Mouse (Mus musculus): Measurements from ENCODE around the gene Pou5f1. TPM values are rescaled to one million over a fixed set of nuclear protein-coding genes. Genes with fewer than 3 reads are reported as not detected.

Gene Pou5f1
- polyA plus RNA-seq, 1 experiment from 2014 or later, result not detected

- Histone ChIP-seq H3K4me3 (peak overlapping the region; percentile 73), H3K4me2 (peak overlapping the region; percentile 90), H3K27me3 (replicated peaks) (no peaks in the 10 kb centered on the region), H3K36me3 (peaks cover 44% of the 10 kb centered on the region), H3K27ac (peak overlapping the region; percentile 18; the same call in 1 of the 2 replicates), H3K4me1 (peaks cover 37% of the 10 kb centered on the region), H3K9me3 (replicated peaks) (no peaks in the 10 kb centered on the region), H3K9ac (peak overlapping the region; percentile 79)
- ATAC-seq, result no peak
- WGBS (ENCODE audit: insufficient replicate concordance), result 11% methylated on average over 25 of the region's 25 CpGs
These were observed 10.3 kb downstream of the Pou5f1 start for GRCm38 (mm10) chr17:35515911-35516640.

DNA sequence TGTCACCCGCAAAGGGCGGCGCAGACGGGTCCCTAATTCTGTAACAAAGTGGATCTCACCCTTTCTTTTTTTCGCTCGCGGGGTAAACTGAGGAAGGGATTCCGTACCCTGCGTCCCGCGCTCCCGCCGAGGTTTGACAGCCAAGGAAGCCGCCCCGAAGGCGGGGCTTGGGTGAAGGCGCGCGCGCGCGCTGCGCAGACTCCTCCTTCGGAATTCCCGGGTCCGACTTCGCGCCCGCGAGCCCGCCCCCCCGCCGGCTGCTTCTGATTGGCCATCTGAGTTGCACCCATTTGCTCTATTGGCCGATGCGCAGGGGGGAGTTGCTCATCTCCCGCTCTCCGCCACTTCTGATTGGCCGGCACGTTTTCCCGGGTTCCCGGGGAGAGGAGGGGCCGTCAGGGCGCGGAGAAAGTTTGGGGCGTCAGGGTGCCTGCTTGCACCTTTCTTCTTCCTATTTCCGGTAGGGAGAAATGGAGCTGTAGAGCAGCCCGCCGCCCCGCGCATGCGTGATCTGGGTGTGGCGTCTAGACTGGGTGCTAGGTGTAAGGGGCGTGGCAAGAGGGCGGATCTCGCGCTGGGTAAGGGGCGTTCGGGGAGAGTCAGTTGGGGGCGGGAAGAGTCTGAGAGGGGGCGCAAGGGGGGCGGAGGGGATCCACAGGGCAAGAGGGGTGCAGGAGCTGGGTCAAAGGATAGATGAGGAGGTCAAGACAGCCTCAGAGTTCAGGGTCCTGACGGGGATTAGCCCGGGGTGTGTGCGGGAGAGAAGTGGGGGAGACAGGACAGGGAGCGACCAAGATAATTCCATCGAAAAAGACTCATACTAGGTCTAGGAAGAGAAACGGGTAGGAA lies 11.1 kb downstream of the Pou5f1 start, which contains the start of the genes Tcf19 and Cchcr1:
Gene Tcf19, minus strand, starts transcription at position 173 of the 849 bp plus-strand sequence.
Gene Cchcr1, plus strand, starts transcription at position 449 of the 849 bp plus-strand sequence.
- Histone ChIP-seq H3K9me3 (replicated peaks) (no peaks in the 10 kb centered on the region), H3K9ac (peak within 1 kb of the TSS; percentile 79), H3K27me3 (replicated peaks) (no peaks in the 10 kb centered on the region), H3K4me1 (peaks cover 37% of the 10 kb centered on the region), H3K4me3 (peak within 1 kb of the TSS; percentile 73), H3K36me3 (peaks cover 50% of the 10 kb centered on the region), H3K4me2 (peak within 1 kb of the TSS; percentile 90), H3K27ac (peak within 1 kb of the TSS; percentile 81)
- ATAC-seq, result peak; percentile 95
- WGBS (ENCODE audit: insufficient replicate concordance), result under 1% methylated on average over 66 of the region's 67 CpGs

DNA sequence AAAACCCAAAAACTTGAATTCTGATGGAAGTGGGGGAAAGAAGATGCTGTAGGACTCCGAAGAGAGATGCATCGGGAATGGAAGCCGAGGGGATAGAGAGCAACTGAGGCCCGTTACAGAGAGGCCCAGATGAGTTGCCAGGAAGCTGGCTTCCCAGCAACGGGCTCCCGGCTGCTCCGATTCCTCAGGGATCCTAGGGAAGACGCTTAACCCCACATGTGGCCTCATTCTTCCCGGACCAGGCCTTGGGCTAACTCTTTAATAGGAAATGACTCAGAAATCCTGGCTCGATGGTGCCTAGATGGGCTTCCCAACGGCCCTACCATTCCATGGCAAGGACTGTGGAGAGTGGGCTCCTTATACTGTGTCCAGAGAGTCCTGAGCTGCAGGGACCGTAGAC lies 11.7 kb downstream of the Pou5f1 start:
- peaks cover 50% of the 10 kb centered on the region for H3K36me3 ChIP-seq
- peak overlapping the region; percentile 78 for H3K9ac ChIP-seq
- peak overlapping the region; percentile 73 for H3K4me3 ChIP-seq
- 16% methylated on average over 12 of the region's 12 CpGs for WGBS (ENCODE audit: insufficient replicate concordance)
- H3K27ac ChIP-seq, result peak overlapping the region; percentile 81
- H3K4me1 ChIP-seq, result peaks cover 37% of the 10 kb centered on the region
- no peaks in the 10 kb centered on the region for H3K27me3 ChIP-seq (replicated peaks)
- no peaks in the 10 kb centered on the region for H3K9me3 ChIP-seq (replicated peaks)
- ATAC-seq, result no peak
- H3K4me2 ChIP-seq, result peak overlapping the region; percentile 90

- Histone ChIP-seq H3K36me3 (peaks cover 84% of the 10 kb centered on the region), H3K4me3 (no peak overlapping the region), H3K27me3 (replicated peaks) (no peaks in the 10 kb centered on the region), H3K4me1 (no peaks in the 10 kb centered on the region), H3K9ac (no peak overlapping the region), H3K4me2 (no peak overlapping the region), H3K9me3 (replicated peaks) (no peaks in the 10 kb centered on the region), H3K27ac (no peak overlapping the region)
- ATAC-seq, result no peak
- 80% methylated on average over 9 of the region's 9 CpGs for WGBS (ENCODE audit: insufficient replicate concordance)
These were observed 18.5 kb downstream of the Pou5f1 start for GRCm38 (mm10) chr17:35524354-35524753.

DNA sequence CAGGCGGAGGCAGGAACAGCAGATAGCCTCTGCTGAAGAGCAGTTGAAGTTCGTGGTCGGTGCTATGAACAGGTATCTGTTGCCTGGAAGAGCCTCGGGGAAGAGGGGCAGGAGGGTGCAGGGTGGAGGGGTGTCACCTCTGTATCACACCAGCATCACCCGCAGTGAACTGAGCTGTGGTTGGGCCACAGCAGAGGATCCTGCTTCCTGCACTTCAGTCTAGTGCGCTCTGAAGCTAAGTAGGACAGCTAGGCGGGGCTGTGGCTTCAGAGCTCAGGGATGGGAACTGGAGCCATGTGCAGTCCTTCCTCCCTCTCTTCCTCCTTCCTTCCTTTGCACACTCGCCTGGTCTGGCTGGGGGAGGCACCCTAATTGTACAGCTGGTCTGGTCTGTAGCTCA lies 20.8 kb downstream of the Pou5f1 start:
- no peaks in the 10 kb centered on the region for H3K9me3 ChIP-seq (replicated peaks)
- no peak overlapping the region for H3K4me2 ChIP-seq
- H3K4me1 ChIP-seq, result no peaks in the 10 kb centered on the region
- peaks cover 84% of the 10 kb centered on the region for H3K36me3 ChIP-seq
- no peak overlapping the region for H3K4me3 ChIP-seq
- H3K27me3 ChIP-seq (replicated peaks), result no peaks in the 10 kb centered on the region
- WGBS (ENCODE audit: insufficient replicate concordance), result 40% methylated on average over 8 of the region's 8 CpGs
- no peak for ATAC-seq
- H3K27ac ChIP-seq, result no peak overlapping the region
- no peak overlapping the region for H3K9ac ChIP-seq

- Histone ChIP-seq H3K27ac (no peak overlapping the region), H3K9ac (no peak overlapping the region), H3K4me3 (no peak overlapping the region), H3K9me3 (replicated peaks) (no peaks in the 10 kb centered on the region), H3K4me1 (no peaks in the 10 kb centered on the region), H3K36me3 (peaks cover 34% of the 10 kb centered on the region), H3K4me2 (no peak overlapping the region), H3K27me3 (replicated peaks) (peaks cover 14% of the 10 kb centered on the region)
- 5% methylated on average over 3 of the region's 3 CpGs for WGBS (ENCODE audit: insufficient replicate concordance)
- no peak for ATAC-seq
These were observed 26.5 kb downstream of the Pou5f1 start for GRCm38 (mm10) chr17:35532360-35532759.

DNA sequence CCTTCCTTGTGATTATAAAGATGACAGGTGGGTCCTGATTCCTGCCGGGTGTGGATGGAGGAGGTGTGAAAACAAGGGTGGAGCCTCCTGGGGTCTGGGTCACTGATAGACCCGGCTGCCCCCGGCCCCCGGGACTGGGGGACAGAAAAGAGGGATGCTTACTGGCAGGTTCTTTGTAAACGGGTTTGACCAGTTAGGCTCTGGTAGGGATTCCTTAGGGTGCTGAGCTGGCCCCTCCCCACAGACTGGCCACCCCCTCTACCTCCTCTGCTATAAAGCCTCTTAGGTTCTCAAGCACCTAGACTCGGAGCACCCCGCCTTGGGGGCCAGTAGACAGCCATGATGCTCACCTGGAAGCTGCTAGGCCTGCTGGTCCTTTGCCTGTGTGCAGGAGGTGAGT lies 27.1 kb downstream of the Pou5f1 start, which contains the start of gene Psors1c2:
Gene Psors1c2, plus strand, starts transcription at position 301 of the 400 bp plus-strand sequence.
- no peak for ATAC-seq
- Histone ChIP-seq H3K4me1 (no peaks in the 10 kb centered on the region), H3K4me3 (no peak within 1 kb of the TSS), H3K36me3 (peaks cover 29% of the 10 kb centered on the region), H3K27ac (no peak within 1 kb of the TSS), H3K9me3 (replicated peaks) (no peaks in the 10 kb centered on the region), H3K9ac (no peak within 1 kb of the TSS), H3K27me3 (replicated peaks) (peaks cover 14% of the 10 kb centered on the region), H3K4me2 (no peak within 1 kb of the TSS)
- 16% methylated on average over 7 of the region's 7 CpGs for WGBS (ENCODE audit: insufficient replicate concordance)

GRCm38 (mm10) chr17:35534343-35534742 lies 28.5 kb downstream of the Pou5f1 start:
- no peak for ATAC-seq
- no peak overlapping the region for H3K4me2 ChIP-seq
- H3K36me3 ChIP-seq, result peaks cover 14% of the 10 kb centered on the region
- no peak overlapping the region for H3K4me3 ChIP-seq
- no peaks in the 10 kb centered on the region for H3K9me3 ChIP-seq (replicated peaks)
- peaks cover 14% of the 10 kb centered on the region for H3K27me3 ChIP-seq (replicated peaks)
- 7% methylated on average over 6 of the region's 6 CpGs for WGBS (ENCODE audit: insufficient replicate concordance)
- no peak overlapping the region for H3K9ac ChIP-seq
- no peak overlapping the region for H3K27ac ChIP-seq
- no peaks in the 10 kb centered on the region for H3K4me1 ChIP-seq

DNA sequence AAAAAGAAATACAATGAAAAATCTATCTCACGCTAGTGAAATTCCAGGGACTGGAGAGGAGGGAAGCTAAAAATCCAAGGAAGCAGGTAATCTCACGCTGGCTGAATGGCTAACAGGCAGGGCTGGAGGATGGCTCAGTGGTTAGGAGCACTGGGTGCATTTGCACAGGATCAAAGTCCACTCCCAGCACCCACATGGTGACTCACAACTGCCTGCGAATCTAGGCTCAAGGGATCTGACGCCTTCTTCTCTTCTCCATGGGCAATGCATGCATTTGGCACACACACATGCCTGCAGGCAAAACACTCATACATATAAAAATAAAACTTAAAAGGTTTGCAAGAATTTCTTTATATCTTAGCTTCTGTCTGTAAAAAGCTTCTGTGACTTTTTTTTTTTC lies 31.6 kb downstream of the Pou5f1 start:
- ATAC-seq, result no peak
- peaks cover 14% of the 10 kb centered on the region for H3K27me3 ChIP-seq (replicated peaks)
- no peak overlapping the region for H3K4me2 ChIP-seq
- no peak overlapping the region for H3K27ac ChIP-seq
- H3K9me3 ChIP-seq (replicated peaks), result no peaks in the 10 kb centered on the region
- H3K36me3 ChIP-seq, result no peaks in the 10 kb centered on the region
- H3K4me1 ChIP-seq, result no peaks in the 10 kb centered on the region
- 60% methylated on average over 4 of the region's 4 CpGs for whole genome bisulfite sequencing (ENCODE audit: insufficient replicate concordance)
- no peak overlapping the region for H3K9ac ChIP-seq
- no peak overlapping the region for H3K4me3 ChIP-seq

- no peak overlapping the region for H3K4me3 ChIP-seq
- H3K27me3 ChIP-seq (replicated peaks), result peaks cover 7% of the 10 kb centered on the region
- no peaks in the 10 kb centered on the region for H3K36me3 ChIP-seq
- no peak for ATAC-seq
- no peak overlapping the region for H3K4me2 ChIP-seq
- WGBS (ENCODE audit: insufficient replicate concordance), result 59% methylated on average over 1 of the region's 1 CpGs
- H3K9ac ChIP-seq, result no peak overlapping the region
- no peaks in the 10 kb centered on the region for H3K9me3 ChIP-seq (replicated peaks)
- H3K4me1 ChIP-seq, result no peaks in the 10 kb centered on the region
- no peak overlapping the region for H3K27ac ChIP-seq
These were observed 32.7 kb downstream of the Pou5f1 start for GRCm38 (mm10) chr17:35538476-35538875.

GRCm38 (mm10) chr17:35539540-35539939 lies 33.7 kb downstream of the Pou5f1 start:
- no peaks in the 10 kb centered on the region for H3K4me1 ChIP-seq
- H3K27ac ChIP-seq, result no peak overlapping the region
- no peaks in the 10 kb centered on the region for H3K9me3 ChIP-seq (replicated peaks)
- ATAC-seq, result no peak
- H3K27me3 ChIP-seq (replicated peaks), result no peaks in the 10 kb centered on the region; the same call in 1 of the 2 replicates
- no peak overlapping the region for H3K9ac ChIP-seq
- H3K4me3 ChIP-seq, result no peak overlapping the region
- 47% methylated on average over 10 of the region's 10 CpGs for WGBS (ENCODE audit: insufficient replicate concordance)
- H3K36me3 ChIP-seq, result no peaks in the 10 kb centered on the region
- H3K4me2 ChIP-seq, result no peak overlapping the region

Measured in liver, embryonic 12.5 days (tissue).